Mouse (Mus musculus): ENCODE measurements at regions not wholly inside any gene's neighbourhood (a gene's known extent, or its start where the extent isn't known, plus 50 kb on each side); places are given as distances from the start of the nearest gene placed in this dataset.
"Not testable (repeated sequence)": the region's sequence is repeated elsewhere in the genome, so short reads cannot be mapped to it uniquely, and the experiment has no call there.

- Histone ChIP-seq H3K4me2 (no peak overlapping the region), H3K4me1 (replicated peaks) (0 out of 2 replicates have a peak, but pooled peaks cover 4% of the 10 kb centered on the region), H3K27me3 (replicated peaks) (no peaks in the 10 kb centered on the region), H3K9me3 (replicated peaks) (0 out of 2 replicates have a peak, but pooled peaks cover 3% of the 10 kb centered on the region), H3K9ac (no peak overlapping the region), H3K27ac (ENCODE audit: poor library complexity, severe bottlenecking) (no peak overlapping the region), H3K36me3 (no peaks in the 10 kb centered on the region), H3K4me3 (no peak overlapping the region)
- ATAC-seq (ENCODE audit: insufficient number of reproducible peaks, low FRiP score), result no peak
- WGBS, result 74% methylated on average over 2 of the region's 2 CpGs
These were observed 95.8 kb downstream of the Rps12 start for GRCm38 (mm10) chr10:23691291-23691690.

DNA sequence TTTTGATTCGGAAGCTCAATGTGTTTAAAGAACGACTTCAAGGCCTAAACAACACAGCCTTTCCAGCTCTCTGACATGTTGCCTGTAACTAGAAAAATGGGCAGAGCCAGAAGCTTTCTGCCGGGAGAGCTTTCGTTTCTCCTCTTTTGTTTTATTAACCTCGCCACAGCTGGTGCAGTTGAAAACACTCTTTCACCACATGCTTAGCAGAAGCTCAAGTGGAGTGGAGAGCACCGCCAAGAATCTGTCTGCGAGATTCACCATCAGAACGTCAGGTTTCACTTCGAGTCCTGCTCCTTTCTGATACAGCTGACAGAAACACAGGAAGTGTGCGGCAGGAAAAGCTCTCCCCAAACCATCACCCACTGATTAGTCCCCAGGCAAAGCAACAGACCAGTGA is 100.1 kb downstream of the Rps12 start:
- no peak overlapping the region for H3K9ac ChIP-seq
- no peaks in the 10 kb centered on the region for H3K36me3 ChIP-seq
- peak overlapping the region; percentile 45 for H3K4me2 ChIP-seq
- H3K9me3 ChIP-seq (replicated peaks), result 0 out of 2 replicates have a peak, but pooled peaks cover 8% of the 10 kb centered on the region
- 0 out of 2 replicates have a peak, but pooled peaks cover 4% of the 10 kb centered on the region for H3K4me1 ChIP-seq (replicated peaks)
- H3K4me3 ChIP-seq, result peak overlapping the region; percentile 19; the same call in 1 of the 2 replicates
- H3K27ac ChIP-seq (ENCODE audit: poor library complexity, severe bottlenecking), result peak overlapping the region; percentile 16; the same call in 1 of the 2 replicates
- WGBS, result 34% methylated on average over 10 of the region's 10 CpGs
- ATAC-seq (ENCODE audit: insufficient number of reproducible peaks, low FRiP score), result no peak
- H3K27me3 ChIP-seq (replicated peaks), result no peaks in the 10 kb centered on the region

GRCm38 (mm10) chr10:23683078-23683477 is 104.0 kb downstream of the Rps12 start:
- ATAC-seq (ENCODE audit: insufficient number of reproducible peaks, low FRiP score), result no peak
- H3K4me1 ChIP-seq (replicated peaks), result 0 out of 2 replicates have a peak, but pooled peaks cover 4% of the 10 kb centered on the region
- WGBS, result 77% methylated on average over 4 of the region's 4 CpGs

DNA sequence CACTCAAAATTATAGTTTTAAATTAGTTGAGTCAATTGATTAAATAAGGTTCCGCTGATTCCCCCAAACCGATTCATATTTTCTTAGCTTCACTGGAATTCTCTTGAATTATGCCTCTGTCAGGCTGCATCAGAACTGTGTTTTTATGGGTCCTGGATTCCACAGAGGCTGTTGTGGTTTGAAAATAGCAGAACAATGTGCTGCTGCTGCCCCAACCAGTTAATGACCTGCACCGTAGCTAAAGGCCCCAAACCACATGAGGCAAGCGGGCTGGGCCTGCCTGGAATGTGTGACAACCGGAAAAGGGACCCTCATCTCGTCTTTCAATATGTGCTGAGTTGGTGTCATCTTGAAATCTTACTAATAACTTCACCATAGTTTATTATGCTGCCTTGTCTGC is 111.2 kb downstream of the Rps12 start:
- 69% methylated on average over 6 of the region's 6 CpGs for WGBS
- Histone ChIP-seq H3K4me3 (no peak overlapping the region), H3K4me1 (replicated peaks) (0 out of 2 replicates have a peak, but pooled peaks cover 4% of the 10 kb centered on the region), H3K9ac (no peak overlapping the region), H3K9me3 (replicated peaks) (no peaks in the 10 kb centered on the region), H3K27me3 (replicated peaks) (no peaks in the 10 kb centered on the region), H3K36me3 (no peaks in the 10 kb centered on the region), H3K27ac (ENCODE audit: poor library complexity, severe bottlenecking) (no peak overlapping the region), H3K4me2 (no peak overlapping the region)
- ATAC-seq (ENCODE audit: insufficient number of reproducible peaks, low FRiP score), result no peak

More at GRCm38 (mm10) chr10:23683078-23683477, 104.0 kb downstream of the Rps12 start:
- no peak overlapping the region for H3K4me3 ChIP-seq
- H3K27me3 ChIP-seq (replicated peaks), result no peaks in the 10 kb centered on the region
- H3K36me3 ChIP-seq, result no peaks in the 10 kb centered on the region
- H3K9ac ChIP-seq, result no peak overlapping the region
- no peak overlapping the region for H3K4me2 ChIP-seq
- H3K27ac ChIP-seq (ENCODE audit: poor library complexity, severe bottlenecking), result no peak overlapping the region
- 0 out of 2 replicates have a peak, but pooled peaks cover 8% of the 10 kb centered on the region for H3K9me3 ChIP-seq (replicated peaks)

DNA sequence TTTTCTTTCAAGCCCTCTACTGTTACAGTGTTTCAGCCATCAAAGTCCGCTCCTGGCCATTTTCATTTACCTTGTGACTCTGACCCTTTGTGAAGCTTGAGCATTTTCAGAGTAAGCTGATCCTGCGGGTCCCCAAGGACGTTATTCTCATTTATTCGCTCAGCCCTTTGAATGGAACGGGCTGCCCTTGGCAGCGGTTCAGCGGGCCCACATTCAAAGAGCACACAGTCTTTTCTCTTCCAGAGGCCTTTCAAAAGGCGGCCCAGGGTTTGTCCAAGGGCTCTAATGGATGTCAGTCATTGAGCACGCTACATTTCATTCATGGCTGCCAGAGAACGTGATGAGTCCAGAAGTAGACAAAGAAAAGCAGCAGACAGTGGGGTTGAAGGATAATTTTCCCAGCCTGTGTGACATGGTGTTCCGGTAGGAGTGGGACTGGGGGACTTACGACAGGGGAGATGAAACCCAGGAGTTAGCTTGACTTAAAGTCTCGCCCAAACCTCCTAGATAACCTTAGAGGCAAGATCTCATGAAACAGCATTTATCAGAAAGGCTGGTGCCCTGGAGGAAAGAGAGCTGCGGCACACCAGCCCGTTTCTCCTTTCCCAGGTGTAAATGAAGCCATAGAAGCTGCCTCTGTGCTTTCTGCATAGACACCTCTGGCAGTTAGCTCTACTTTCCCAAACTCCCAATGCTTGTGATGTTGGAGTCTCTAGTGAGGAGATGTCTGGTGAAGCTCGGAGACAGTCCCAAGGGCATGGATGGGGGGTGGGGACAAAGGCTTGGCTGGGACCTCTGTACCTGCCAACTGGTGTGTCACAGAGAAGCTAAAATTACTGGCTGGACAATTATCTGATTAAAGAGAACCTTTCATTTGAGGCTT is 112.2 kb downstream of the Rps12 start:
- Histone ChIP-seq H3K4me2 (no peak overlapping the region), H3K27ac (ENCODE audit: poor library complexity, severe bottlenecking) (no peak overlapping the region; the same call in 1 of the 2 replicates)

GRCm38 (mm10) chr10:23672296-23672695 is 114.8 kb downstream of the Rps12 start:
- Histone ChIP-seq H3K4me2 (no peak overlapping the region), H3K9ac (no peak overlapping the region), H3K4me3 (no peak overlapping the region), H3K4me1 (replicated peaks) (0 out of 2 replicates have a peak, but pooled peaks cover 4% of the 10 kb centered on the region), H3K27ac (ENCODE audit: poor library complexity, severe bottlenecking) (no peak overlapping the region), H3K27me3 (replicated peaks) (no peaks in the 10 kb centered on the region), H3K36me3 (no peaks in the 10 kb centered on the region), H3K9me3 (replicated peaks) (no peaks in the 10 kb centered on the region)
- ATAC-seq (ENCODE audit: insufficient number of reproducible peaks, low FRiP score), result no peak
- 75% methylated on average over 4 of the region's 4 CpGs for WGBS

More for the DNA sequence above, 112.2 kb downstream of the Rps12 start:
- Histone ChIP-seq H3K9ac (no peak overlapping the region), H3K27me3 (replicated peaks) (no peaks in the 10 kb centered on the region), H3K36me3 (no peaks in the 10 kb centered on the region), H3K4me3 (no peak overlapping the region), H3K4me1 (replicated peaks) (0 out of 2 replicates have a peak, but pooled peaks cover 4% of the 10 kb centered on the region), H3K9me3 (replicated peaks) (no peaks in the 10 kb centered on the region)
- ATAC-seq (ENCODE audit: insufficient number of reproducible peaks, low FRiP score), result no peak
- WGBS, result 73% methylated on average over 16 of the region's 16 CpGs

DNA sequence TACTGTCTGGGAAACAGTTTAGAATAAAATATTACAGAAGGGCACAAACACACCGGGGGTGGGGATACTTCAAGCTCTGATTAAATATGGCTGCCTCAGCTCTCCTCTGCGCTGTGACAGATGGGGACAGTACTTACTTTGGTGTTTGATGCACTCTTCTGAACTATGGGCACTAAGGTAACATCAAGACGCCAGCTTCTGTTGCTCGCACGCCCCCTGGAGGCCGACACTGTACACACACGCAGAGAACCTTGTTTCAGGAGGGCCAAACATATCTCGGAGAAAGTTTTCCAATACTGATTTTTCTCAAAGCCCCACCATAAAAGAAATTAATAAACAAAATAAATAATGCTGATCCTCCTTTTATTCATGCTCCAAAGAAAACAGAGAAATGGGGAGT is 115.6 kb downstream of the Rps12 start:
- H3K36me3 ChIP-seq, result no peaks in the 10 kb centered on the region
- H3K4me3 ChIP-seq, result no peak overlapping the region
- no peak overlapping the region for H3K9ac ChIP-seq
- H3K27me3 ChIP-seq (replicated peaks), result no peaks in the 10 kb centered on the region
- no peak for ATAC-seq (ENCODE audit: insufficient number of reproducible peaks, low FRiP score)
- H3K4me1 ChIP-seq (replicated peaks), result no peaks in the 10 kb centered on the region
- H3K4me2 ChIP-seq, result no peak overlapping the region
- H3K9me3 ChIP-seq (replicated peaks), result no peaks in the 10 kb centered on the region
- H3K27ac ChIP-seq (ENCODE audit: poor library complexity, severe bottlenecking), result no peak overlapping the region
- 24% methylated on average over 8 of the region's 8 CpGs for WGBS

GRCm38 (mm10) chr10:23665916-23666315 is 121.2 kb downstream of the Rps12 start:
- not testable (repeated sequence) for H3K4me2 ChIP-seq; H3K4me1 ChIP-seq (replicated peaks); H3K4me3 ChIP-seq; H3K27me3 ChIP-seq (replicated peaks); H3K9me3 ChIP-seq (replicated peaks); H3K36me3 ChIP-seq; H3K9ac ChIP-seq; H3K27ac ChIP-seq (ENCODE audit: poor library complexity, severe bottlenecking); ATAC-seq (ENCODE audit: insufficient number of reproducible peaks, low FRiP score)
- 59% methylated on average over 8 of the region's 8 CpGs for WGBS

- Histone ChIP-seq H3K9ac (no peak overlapping the region), H3K4me3 (no peak overlapping the region), H3K27me3 (replicated peaks) (no peaks in the 10 kb centered on the region), H3K36me3 (no peaks in the 10 kb centered on the region), H3K27ac (ENCODE audit: poor library complexity, severe bottlenecking) (no peak overlapping the region), H3K9me3 (replicated peaks) (no peaks in the 10 kb centered on the region), H3K4me1 (replicated peaks) (no peaks in the 10 kb centered on the region), H3K4me2 (no peak overlapping the region)
- WGBS, result 76% methylated on average over 4 of the region's 4 CpGs
- no peak for ATAC-seq (ENCODE audit: insufficient number of reproducible peaks, low FRiP score)
These were observed 160.9 kb downstream of the Rps12 start for GRCm38 (mm10) chr10:23626201-23626600.

- Histone ChIP-seq H3K9me3 (replicated peaks) (no peaks in the 10 kb centered on the region), H3K9ac (no peak overlapping the region), H3K36me3 (no peaks in the 10 kb centered on the region), H3K4me3 (no peak overlapping the region), H3K27ac (ENCODE audit: poor library complexity, severe bottlenecking) (no peak overlapping the region), H3K27me3 (replicated peaks) (no peaks in the 10 kb centered on the region), H3K4me1 (replicated peaks) (peaks cover 11% of the 10 kb centered on the region; the same call in 1 of the 2 replicates), H3K4me2 (no peak overlapping the region)
- 85% methylated on average over 2 of the region's 2 CpGs for WGBS
- no peak for ATAC-seq (ENCODE audit: insufficient number of reproducible peaks, low FRiP score)
These were observed 175.0 kb downstream of the Rps12 start for GRCm38 (mm10) chr10:23612030-23612429.

- no peak for ATAC-seq (ENCODE audit: insufficient number of reproducible peaks, low FRiP score)
- Histone ChIP-seq H3K27ac (ENCODE audit: poor library complexity, severe bottlenecking) (peak overlapping the region; percentile 19; the same call in 1 of the 2 replicates), H3K27me3 (replicated peaks) (no peaks in the 10 kb centered on the region), H3K4me2 (0 out of 2 replicates have a peak overlapping the region, but pooled peaks have one; percentile 24), H3K4me1 (replicated peaks) (peaks cover 11% of the 10 kb centered on the region; the same call in 1 of the 2 replicates), H3K4me3 (no peak overlapping the region), H3K9ac (no peak overlapping the region), H3K36me3 (no peaks in the 10 kb centered on the region), H3K9me3 (replicated peaks) (no peaks in the 10 kb centered on the region)
- 37% methylated on average over 9 of the region's 9 CpGs for WGBS
These were observed 175.9 kb downstream of the Rps12 start for GRCm38 (mm10) chr10:23611183-23611582.
